Mouse (Mus musculus): ENCODE results near the gene Olfr904.
"Not testable (repeated sequence)": the region's sequence is repeated elsewhere in the genome, so short reads cannot be mapped to it uniquely, and the experiment has no call there.

The Olfr904 gene

GRCm38 (mm10) chr9:38462844-38463243, at the start of gene Olfr904:
Olfr904 (plus strand) TSS chr9:38463144.
- no peak for DNase-seq (ENCODE audit: low spot score in 2 of 2)

- DNase-seq (ENCODE audit: low spot score in 2 of 2) = not testable (repeated sequence)
These were observed 49.4 kb upstream of the Olfr904 start for GRCm38 (mm10) chr9:38413502-38413901.

- no peak for DNase-seq (ENCODE audit: low spot score in 2 of 2)
These were observed 39.1 kb upstream of the Olfr904 start for GRCm38 (mm10) chr9:38423801-38424200.

GRCm38 (mm10) chr9:38427026-38427425, 35.9 kb upstream of the Olfr904 start:
- no peak for DNase-seq (ENCODE audit: low spot score in 2 of 2)

GRCm38 (mm10) chr9:38429155-38429554, 33.8 kb upstream of the Olfr904 start, which contains the start of gene Olfr901:
Olfr901 (plus strand) TSS chr9:38429455.
- DNase-seq (ENCODE audit: low spot score in 2 of 2) = no peak

GRCm38 (mm10) chr9:38447352-38447751, 15.6 kb upstream of the Olfr904 start, which contains the start of gene Olfr902:
Olfr902 (plus strand) TSS chr9:38447652.
- no peak for DNase-seq (ENCODE audit: low spot score in 2 of 2)

- no peak for DNase-seq (ENCODE audit: low spot score in 2 of 2)
These were observed 7.9 kb downstream of the Olfr904 start, which contains the start of gene Olfr905 for GRCm38 (mm10) chr9:38470807-38471206. Olfr905 (plus strand) TSS chr9:38471107.

- DNase-seq (ENCODE audit: low spot score in 2 of 2) = no peak
These were observed 23.8 kb downstream of the Olfr904 start, which contains the start of gene Olfr906 for GRCm38 (mm10) chr9:38486785-38487184. Olfr906 (plus strand) TSS chr9:38487085.

GRCm38 (mm10) chr9:38495501-38495900, 32.6 kb downstream of the Olfr904 start, which contains the start of gene Olfr907:
Olfr907 (plus strand) TSS chr9:38495801.
- DNase-seq (ENCODE audit: low spot score in 2 of 2) = no peak

GRCm38 (mm10) chr9:38512353-38512752, 49.4 kb downstream of the Olfr904 start:
- DNase-seq (ENCODE audit: low spot score in 2 of 2) = no peak
